Mouse (Mus musculus) brain, embryonic 14.5 days (tissue): ENCODE results near the gene Cacna2d2.

Experiments used
- CTCF ChIP-seq: fragments of 200-500 bp; IDR thresholded peaks from 2 replicates; pipeline ENCODE4 v1.5.1; 2012; ENCODE audit warnings: inconsistent platforms, mild to moderate bottlenecking, moderate library complexity, borderline replicate concordance; ENCODE audit not compliant: insufficient read depth, insufficient read length; ENCODE audit errors: extremely low read depth
- POLR2A ChIP-seq: fragments of 200-500 bp; IDR thresholded peaks from 2 replicates; pipeline ENCODE4 v1.6.1; 2012; ENCODE audit warnings: mild to moderate bottlenecking, inconsistent platforms, borderline replicate concordance; ENCODE audit not compliant: poor library complexity, insufficient read depth, insufficient read length, severe bottlenecking; ENCODE audit errors: extremely low read depth

- TF ChIP-seq CTCF: no peak
- no peak for TF ChIP-seq POLR2A
These were observed 105.5 kb downstream of the Cacna2d2 start for GRCm38 (mm10) chr9:107504662-107505537.
